Mouse (Mus musculus) MEL (cell line): ENCODE measurements at regions not wholly inside any gene's neighbourhood (a gene's known extent, or its start where the extent isn't known, plus 50 kb on each side); places are given as distances from the start of the nearest gene placed in this dataset.

Experiments used
- DNase-seq: peaks from one replicate; pipeline ENCODE4 v3.0.0; 2011; ENCODE audit warnings: low read depth, low spot score
- H3K27ac ChIP-seq: 2 replicates; pipeline ENCODE4 v1.5.1; 2012; ENCODE audit warnings: low read depth, mild to moderate bottlenecking, control low read depth, low read length, moderate library complexity; ENCODE audit not compliant: control insufficient read depth
- H3K27me3 ChIP-seq, 2 experiments: fragments of 150-350 bp in 1 of 2; sonication (generic) in 1 of 2; 2 replicates each; pipeline ENCODE4 v1.6.1; 2012; ENCODE audit warnings: low read length in 2 of 2, mild to moderate bottlenecking in 2 of 2, improper control_type of control experiment in 1 of 2, moderate library complexity in 1 of 2; ENCODE audit not compliant: insufficient read depth in 2 of 2, control insufficient read depth in 1 of 2
- H3K36me3 ChIP-seq, 2 experiments: 2 replicates each; pipeline ENCODE4 v1.6.1; 2012 to 2014; ENCODE audit warnings: low read length in 2 of 2, improper control_type of control experiment in 1 of 2, inconsistent platforms in 1 of 2, mild to moderate bottlenecking in 1 of 2; ENCODE audit not compliant: insufficient read depth in 2 of 2, control insufficient read depth in 1 of 2
- H3K4me1 ChIP-seq, 2 experiments: fragments of 150-350 bp in 1 of 2; sonication (generic) in 1 of 2; 2 replicates each; pipeline ENCODE4 v1.6.1; 2012; ENCODE audit warnings: low read length in 2 of 2, improper control_type of control experiment in 1 of 2, mild to moderate bottlenecking in 1 of 2; ENCODE audit not compliant: insufficient read depth in 2 of 2, control insufficient read depth in 1 of 2
- H3K4me3 ChIP-seq, 2 experiments: fragments of 150-350 bp in 1 of 2; sonication (generic) in 1 of 2; 2 replicates each; pipeline ENCODE4 v1.5.1; 2012; ENCODE audit warnings: low read depth in 2 of 2, low read length in 2 of 2, mild to moderate bottlenecking in 2 of 2, moderate library complexity in 2 of 2, control low read depth in 1 of 2, improper control_type of control experiment in 1 of 2; ENCODE audit not compliant: control insufficient read depth in 1 of 2, insufficient read depth in 1 of 2
- H3K79me2 ChIP-seq: 2 replicates; pipeline ENCODE4 v1.6.1; 2012; ENCODE audit warnings: mild to moderate bottlenecking, low read length, moderate library complexity; ENCODE audit not compliant: control insufficient read depth, poor library complexity, insufficient read depth
- H3K9ac ChIP-seq: 2 replicates; pipeline ENCODE4 v1.6.1; 2012; ENCODE audit warnings: low read depth, mild to moderate bottlenecking, control low read depth, low read length, moderate library complexity; ENCODE audit not compliant: control insufficient read depth, poor library complexity, severe bottlenecking
- H3K9me3 ChIP-seq: fragments of 150-350 bp; sonication (generic); replicated peaks from 2 replicates; pipeline ENCODE4 v1.6.1; 2012; ENCODE audit warnings: mild to moderate bottlenecking, low read length, improper control_type of control experiment, moderate library complexity; ENCODE audit not compliant: insufficient read depth
- CHD1 ChIP-seq: IDR thresholded peaks from 2 replicates; pipeline ENCODE4 v1.6.1; 2012; ENCODE audit warnings: low read depth, mild to moderate bottlenecking, inconsistent platforms, low read length, improper control_type of control experiment
- EP300 ChIP-seq, 2 experiments: IDR thresholded peaks; 2 replicates each; pipeline ENCODE4 v1.6.1; 2011; ENCODE audit warnings: improper control_type of control experiment in 2 of 2, low read length in 2 of 2, low read depth in 1 of 2, mild to moderate bottlenecking in 1 of 2
- GABPA ChIP-seq: IDR thresholded peaks from 2 replicates; pipeline ENCODE4 v1.6.1; 2012; ENCODE audit warnings: low read depth, mild to moderate bottlenecking, inconsistent platforms, low read length, improper control_type of control experiment, moderate library complexity
- TBP ChIP-seq: IDR thresholded peaks from 2 replicates; pipeline ENCODE4 v1.8.0; 2011; ENCODE audit warnings: low read depth, low read length, improper control_type of control experiment
- ZMIZ1 ChIP-seq: IDR thresholded peaks from 2 replicates; pipeline ENCODE4 v1.6.1; 2012; ENCODE audit warnings: low read depth, mild to moderate bottlenecking, inconsistent platforms, low read length, improper control_type of control experiment, moderate library complexity

GRCm38 (mm10) chr8:29999413-29999812 is 2551.9 kb downstream of the Poteg start:
- H3K79me2 ChIP-seq: no peaks in the 10 kb centered on the region
- H3K36me3 ChIP-seq: no peaks in the 10 kb centered on the region
- H3K9me3 ChIP-seq: no peaks in the 10 kb centered on the region
- no peak overlapping the region for H3K9ac ChIP-seq
- no peaks in the 10 kb centered on the region for H3K27me3 ChIP-seq
- no peak for DNase-seq
- TF ChIP-seq EP300 (IDR thresholded peaks at IDR 0.05; ENCODE audit: low read depth in 1 of 2, low read length in 2 of 2) (no peak), TBP (no peak), GABPA (no peak), ZMIZ1 (no peak), CHD1 (no peak)
- no peaks in the 10 kb centered on the region for H3K4me1 ChIP-seq
- H3K4me3 ChIP-seq: no peak overlapping the region
- H3K27ac ChIP-seq: no peak overlapping the region
